Mouse (Mus musculus): Measurements from ENCODE around the gene Camk1d. TPM values are rescaled to one million over a fixed set of nuclear protein-coding genes. Genes with fewer than 3 reads are reported as not detected.

Gene Camk1d
- polyA plus RNA-seq (2012; ENCODE audit: low replicate concordance), result 17.7 and 108 TPM in 2 replicates

GRCm38 (mm10) chr2:5714211-5715053, at the start of gene Camk1d:
TSS of gene Camk1d (minus strand) at chr2:5714515.

Other genes starting within 250 kb of the Camk1d start
- 1.6 and 8.1 TPM in 2 replicates for gene Nudt5, start 130.5 kb upstream of the Camk1d start, polyA plus RNA-seq (2012; ENCODE audit: low replicate concordance)
- gene Cdc123, start 130.6 kb upstream of the Camk1d start, polyA plus RNA-seq (2012; ENCODE audit: low replicate concordance), result 12.3 and 64.7 TPM in 2 replicates
- 0.36 TPM in 1 of 2 replicates, not detected in the other for gene Gm13199, start 148.4 kb upstream of the Camk1d start, polyA plus RNA-seq (2012; ENCODE audit: low replicate concordance)
- 1.6 and 2.3 TPM in 2 replicates for gene Sec61a2, start 180.9 kb upstream of the Camk1d start, polyA plus RNA-seq (2012; ENCODE audit: low replicate concordance)
- 0.17 TPM in 1 of 2 replicates, not detected in the other for gene Dhtkd1, start 228.3 kb upstream of the Camk1d start, polyA plus RNA-seq (2012; ENCODE audit: low replicate concordance)
- 2.3 and 8.4 TPM in 2 replicates for gene Upf2, start 237.0 kb upstream of the Camk1d start, polyA plus RNA-seq (2012; ENCODE audit: low replicate concordance)

All from hematopoietic multipotent progenitor cell, adult 10-12 weeks (in vitro differentiated cells).